Mouse (Mus musculus) inflammation-experienced regulatory T-cells (primary cell): ENCODE data around the gene Slc23a4. TPM values are rescaled to one million over a fixed set of nuclear protein-coding genes. Genes with fewer than 3 reads are reported as not detected.

Experiments
- polyA plus RNA-seq, 2 experiments: library from polyadenylated mRNA; unstranded; fragments of 100-300 nt; shearing (Covaris generic); gene quantifications; one replicate each; pipeline ENCODE4 v1.2.1; 2017

The Slc23a4 gene
- polyA plus RNA-seq: 1 to 10 TPM in 1 of 2 experiments, under 1 TPM in 1; 0.29 to 1.8 TPM

GRCm38 (mm10) chr6:34988081-34988761 lies at the start of gene Slc23a4:
Gene Slc23a4, minus strand, starts transcription at chr6:34988404.

GRCm38 (mm10) chr6:34919956-34920355 lies 68.2 kb downstream of the Slc23a4 start, which contains the start of gene Stra8:
Gene Stra8, plus strand, starts transcription at chr6:34920163.

GRCm38 (mm10) chr6:34910371-34911219 lies 77.6 kb downstream of the Slc23a4 start, which contains the start of gene Wdr91:
Gene Wdr91, minus strand, starts transcription at chr6:34910876.

Other genes starting within 250 kb of the Slc23a4 start
- 1 to 10 TPM; 1.6 to 1.9 TPM for gene Agbl3, start 208.0 kb downstream of the Slc23a4 start, polyA plus RNA-seq
- gene Tmem140, start 125.3 kb downstream of the Slc23a4 start, polyA plus RNA-seq: 10 to 100 TPM; 16.1 to 17.4 TPM
- 1 to 10 TPM; 9.4 to 9.7 TPM for gene Cyren, start 110.3 kb downstream of the Slc23a4 start, polyA plus RNA-seq
- gene Wdr91, start 77.5 kb downstream of the Slc23a4 start, polyA plus RNA-seq: 10 to 100 TPM; 17.4 to 22.6 TPM
- gene Stra8, start 68.2 kb downstream of the Slc23a4 start, polyA plus RNA-seq: 1 to 10 TPM in 1 of 2 experiments, under 1 TPM in 1; 0.13 to 1.2 TPM
- gene Cnot4, start 145.3 kb upstream of the Slc23a4 start, polyA plus RNA-seq: 10 to 100 TPM; 52.0 to 53.9 TPM
- gene Nup205, start 189.0 kb upstream of the Slc23a4 start, polyA plus RNA-seq: 10 to 100 TPM; 24.8 to 30.6 TPM